Mouse (Mus musculus) bone marrow macrophage, adult 2 months (primary cell): ENCODE measurements around the gene Apopt1.

Source experiments
- CTCF ChIP-seq: IDR thresholded peaks from 2 replicates; pipeline ENCODE4 v1.5.1; 2012; ENCODE audit warnings: low read depth, mild to moderate bottlenecking, low read length, moderate library complexity
- POLR2A ChIP-seq: IDR thresholded peaks from 2 replicates; pipeline ENCODE4 v1.6.1; 2012; ENCODE audit warnings: mild to moderate bottlenecking, low read depth, low read length, borderline replicate concordance

DNA sequence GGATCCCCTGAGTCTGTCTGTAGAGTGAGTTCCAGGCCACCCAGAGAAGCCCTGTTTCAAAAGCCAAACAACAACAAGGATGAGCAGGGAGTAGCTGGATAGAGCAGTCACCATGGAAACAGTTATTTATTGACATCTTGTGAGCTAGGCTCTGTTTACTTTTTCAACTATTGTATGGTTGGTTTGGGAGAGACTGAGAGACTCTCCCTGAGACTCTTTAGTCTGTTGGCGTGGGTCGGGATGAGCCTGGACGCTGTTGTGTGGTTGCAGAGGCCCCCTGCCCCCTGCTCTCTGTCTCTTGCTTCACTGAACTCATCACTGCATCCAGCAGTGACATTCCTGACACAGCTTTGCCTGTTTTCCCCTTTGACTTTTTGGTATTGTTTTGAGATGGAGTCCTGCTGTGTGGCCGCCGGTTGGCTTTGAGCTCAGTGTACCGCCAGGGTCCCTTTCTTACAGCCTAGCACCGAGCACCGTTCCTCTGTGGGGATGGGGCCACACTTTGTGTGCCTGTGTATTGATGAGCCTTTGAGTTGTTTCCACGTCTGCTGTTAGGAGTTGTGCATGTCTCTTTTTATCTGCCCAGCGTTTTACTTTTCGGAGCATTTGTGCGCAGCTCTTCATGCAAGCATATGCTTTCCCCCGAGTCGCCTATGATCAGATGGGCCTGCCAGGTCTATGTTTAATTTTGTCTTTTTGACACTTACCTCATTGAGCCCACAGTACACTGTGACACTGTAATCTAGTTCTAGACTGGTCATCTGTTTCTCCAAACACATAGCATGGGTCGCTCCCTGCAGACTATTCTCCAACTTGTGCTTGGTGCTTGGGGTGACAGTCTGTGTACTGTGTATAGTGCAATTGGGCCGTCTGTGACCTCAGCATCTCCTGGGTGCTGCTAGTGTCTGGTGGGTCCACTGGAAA, 53.5 kb downstream of the Apopt1 start:
- TF ChIP-seq CTCF = no peak
- no peak for TF ChIP-seq POLR2A
